Mouse (Mus musculus) kidney, adult 2 months (tissue): ENCODE measurements around the gene Dync2li1. TPM values are rescaled to one million over a fixed set of nuclear protein-coding genes. Genes with fewer than 3 reads are reported as not detected.

Experiments used
- DNase-seq: peaks from one replicate; pipeline ENCODE4 v3.0.0; 2021
- H3K27ac ChIP-seq: fragments of 200-500 bp; 2 replicates; pipeline ENCODE4 v1.5.1; 2012; ENCODE audit warnings: low read depth, low read length, control low read depth, inconsistent platforms; ENCODE audit not compliant: insufficient read depth
- H3K27me3 ChIP-seq: fragments of 200-500 bp; replicated peaks from 2 replicates; pipeline ENCODE4 v1.6.1; 2012; ENCODE audit warnings: mild to moderate bottlenecking, moderate library complexity, low read length, inconsistent platforms; ENCODE audit not compliant: control insufficient read depth, insufficient read depth
- H3K36me3 ChIP-seq: fragments of 200-500 bp; 2 replicates; pipeline ENCODE4 v1.6.1; 2012; ENCODE audit warnings: mild to moderate bottlenecking, moderate library complexity, low read length, inconsistent platforms; ENCODE audit not compliant: control insufficient read depth, insufficient read depth
- H3K4me1 ChIP-seq: fragments of 200-500 bp; 2 replicates; pipeline ENCODE4 v1.6.1; 2011; ENCODE audit warnings: low read length; ENCODE audit not compliant: control insufficient read depth, insufficient read depth
- H3K4me3 ChIP-seq: fragments of 200-500 bp; 2 replicates; pipeline ENCODE4 v1.5.1; 2011; ENCODE audit warnings: mild to moderate bottlenecking, low read depth, low read length, control low read depth; ENCODE audit not compliant: insufficient read depth
- CTCF ChIP-seq: fragments of 200-500 bp; conservative IDR thresholded peaks from 2 replicates; pipeline ENCODE4 v1.5.1; 2011; ENCODE audit warnings: low read depth, mild to moderate bottlenecking, control low read depth, low read length, moderate library complexity, mixed read lengths; ENCODE audit not compliant: insufficient read depth, insufficient read length
- POLR2A ChIP-seq: fragments of 200-500 bp; IDR thresholded peaks from one replicate; pipeline ENCODE4 v1.6.1; 2011; ENCODE audit warnings: low read depth, low read length, control low read depth
- WGBS: fragments of 180-500 bp; shearing (Covaris S2); methylation state at CpG from one replicate; pipeline ENCODE4 v1.1.7; 2018; 5-methylcytosine and 5-hydroxymethylcytosine counted together
- polyA plus RNA-seq: library from polyadenylated mRNA; depleted of rRNA; stranded (reverse); fragments of >200 nt; gene quantifications from 2 replicates; pipeline ENCODE4 v1.2.3, GENCODE M21; 2012

The Dync2li1 gene
- polyA plus RNA-seq, 1 experiment: 19.1 TPM

- H3K36me3 ChIP-seq: no peaks in the 10 kb centered on the region; the same call in none of the 2 replicates
- no peak overlapping the region for H3K4me3 ChIP-seq
- no peak for TF ChIP-seq CTCF
- TF ChIP-seq POLR2A: no peak
- no peak overlapping the region for H3K27ac ChIP-seq
- 33% methylated on average over 4 of the region's 7 CpGs for WGBS
- H3K27me3 ChIP-seq: no peaks in the 10 kb centered on the region
- DNase-seq: no peak
- H3K4me1 ChIP-seq: no peaks in the 10 kb centered on the region
These were observed 19.6 kb downstream of the Dync2li1 start for GRCm38 (mm10) chr17:84645894-84646293.

DNA sequence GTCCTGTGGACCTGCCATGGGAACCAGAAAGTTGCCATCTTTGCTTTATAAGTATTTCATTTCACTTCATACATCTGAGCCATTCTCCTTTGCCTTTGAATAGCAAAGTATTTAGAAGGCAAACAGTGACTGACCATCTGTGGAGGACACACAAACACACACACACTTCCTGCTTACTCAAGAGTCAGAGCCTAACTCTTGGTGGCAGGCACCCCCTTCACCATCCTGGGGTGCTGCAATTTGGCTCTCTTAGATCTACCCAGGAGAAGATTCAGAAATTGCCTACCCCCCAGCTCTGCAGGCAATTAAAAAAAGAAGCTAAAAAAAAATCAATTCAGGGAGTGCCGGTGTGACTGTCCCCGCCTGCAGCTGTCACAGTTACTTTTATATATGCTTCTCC lies 20.2 kb downstream of the Dync2li1 start:
- 79% methylated on average over 2 of the region's 2 CpGs for WGBS

DNA sequence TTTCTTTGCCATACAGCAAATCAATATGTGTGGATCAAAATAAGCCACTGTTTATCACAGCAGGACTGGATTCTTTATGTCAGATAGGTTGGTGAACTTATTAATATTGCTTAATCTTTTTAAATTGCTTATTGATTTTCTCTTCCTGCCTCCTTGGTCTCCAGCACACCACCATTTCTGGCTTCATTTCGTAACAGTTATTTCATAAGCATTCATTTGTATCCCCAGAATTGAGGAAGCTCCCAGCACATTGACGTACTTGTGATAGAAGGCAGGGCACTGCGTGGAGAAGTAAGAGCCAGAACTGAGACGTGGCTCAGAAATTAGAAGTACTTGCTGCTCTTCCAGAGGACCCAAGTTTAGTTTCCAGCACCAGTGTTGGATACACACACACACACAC lies 21.3 kb downstream of the Dync2li1 start:
- WGBS: 91% methylated on average over 4 of the region's 4 CpGs
- TF ChIP-seq CTCF: no peak
- TF ChIP-seq POLR2A: no peak
- H3K36me3 ChIP-seq: no peaks in the 10 kb centered on the region; the same call in none of the 2 replicates
- no peaks in the 10 kb centered on the region for H3K4me1 ChIP-seq
- no peaks in the 10 kb centered on the region for H3K27me3 ChIP-seq
- H3K4me3 ChIP-seq: no peak overlapping the region
- DNase-seq: no peak
- no peak overlapping the region for H3K27ac ChIP-seq

More for the DNA sequence above, 20.2 kb downstream of the Dync2li1 start:
- TF ChIP-seq POLR2A: no peak
- no peak for TF ChIP-seq CTCF
- Histone ChIP-seq H3K4me3 (no peak overlapping the region), H3K4me1 (no peaks in the 10 kb centered on the region), H3K27me3 (no peaks in the 10 kb centered on the region), H3K36me3 (no peaks in the 10 kb centered on the region; the same call in none of the 2 replicates), H3K27ac (no peak overlapping the region)
- DNase-seq: no peak

- no peak for DNase-seq
- no peak overlapping the region for H3K27ac ChIP-seq
- no peak overlapping the region for H3K4me3 ChIP-seq
- 74% methylated on average over 9 of the region's 9 CpGs for WGBS
- no peaks in the 10 kb centered on the region for H3K4me1 ChIP-seq
- no peak for TF ChIP-seq POLR2A
- no peak for TF ChIP-seq CTCF
- no peaks in the 10 kb centered on the region for H3K27me3 ChIP-seq
- no peaks in the 10 kb centered on the region; the same call in 1 of the 2 replicates for H3K36me3 ChIP-seq
These were observed 24.2 kb downstream of the Dync2li1 start for GRCm38 (mm10) chr17:84650302-84651017.

- no peaks in the 10 kb centered on the region for H3K27me3 ChIP-seq
- H3K36me3 ChIP-seq: no peaks in the 10 kb centered on the region; the same call in 1 of the 2 replicates
- 93% methylated on average over 9 of the region's 9 CpGs for WGBS
- H3K4me3 ChIP-seq: no peak overlapping the region
- no peak overlapping the region for H3K27ac ChIP-seq
- no peaks in the 10 kb centered on the region for H3K4me1 ChIP-seq
- no peak for DNase-seq
- no peak for TF ChIP-seq POLR2A
- TF ChIP-seq CTCF: no peak
These were observed 27.2 kb downstream of the Dync2li1 start for GRCm38 (mm10) chr17:84653544-84653943.

DNA sequence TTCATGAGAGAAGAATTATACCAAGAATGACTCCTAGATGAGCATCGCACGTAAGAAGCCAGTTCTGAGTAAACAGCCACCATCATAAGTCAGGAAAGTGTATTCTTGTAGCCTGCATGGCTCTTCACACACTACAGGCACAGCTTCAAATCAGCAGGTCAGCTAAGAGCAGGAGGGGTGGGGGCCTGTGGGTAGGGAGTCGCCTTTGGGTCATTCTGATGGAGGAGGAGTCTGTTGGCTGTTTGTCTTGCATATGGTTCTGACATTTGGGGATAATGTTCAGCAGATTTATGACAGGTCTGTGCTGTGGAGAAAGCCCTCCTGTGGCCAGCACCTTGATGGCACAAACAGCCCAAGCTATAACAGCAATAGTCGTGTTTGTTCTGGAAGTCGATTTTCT lies 29.9 kb downstream of the Dync2li1 start:
- Histone ChIP-seq H3K27me3 (no peaks in the 10 kb centered on the region), H3K27ac (no peak overlapping the region), H3K4me1 (no peaks in the 10 kb centered on the region), H3K36me3 (no peaks in the 10 kb centered on the region), H3K4me3 (no peak overlapping the region)
- DNase-seq: no peak
- no peak for TF ChIP-seq POLR2A
- TF ChIP-seq CTCF: no peak
- 66% methylated on average over 5 of the region's 5 CpGs for WGBS

GRCm38 (mm10) chr17:84656653-84657421 lies 30.5 kb downstream of the Dync2li1 start:
- Histone ChIP-seq H3K36me3 (no peaks in the 10 kb centered on the region), H3K27me3 (no peaks in the 10 kb centered on the region), H3K4me1 (no peaks in the 10 kb centered on the region), H3K27ac (no peak overlapping the region), H3K4me3 (no peak overlapping the region)
- no peak for DNase-seq
- 53% methylated on average over 19 of the region's 19 CpGs for WGBS
- TF ChIP-seq CTCF (no peak), POLR2A (no peak)
